Comparison of ENCODE assay signal across 8 mouse cellular contexts in genomic region chr16:93780660-93781479, GRCm38 (mm10). TPM values are rescaled to one million over a fixed set of nuclear protein-coding genes. Genes with fewer than 3 reads are reported as not detected.
DNase-seq lines count a peak whose midpoint lies in the region; ATAC-seq lines count a peak whose summit lies in the region.

No protein-coding gene starts in this region.

- H3K9ac ChIP-seq in neural tube, embryonic 15.5 days (replicated peaks): no peak overlapping the region

- no peaks in the 10 kb centered on the region for H3K9me3 ChIP-seq in neural tube, embryonic 15.5 days (replicated peaks)

- no peak overlapping the region for H3K27ac ChIP-seq in neural tube, embryonic 15.5 days (replicated peaks)

- no peaks in the 10 kb centered on the region for H3K4me1 ChIP-seq in neural tube, embryonic 15.5 days

- no peak overlapping the region for H3K4me3 ChIP-seq in neural tube, embryonic 15.5 days (replicated peaks)

- peak; percentile 46 to 64 for DNase-seq in frontal cortex, adult 2 months (ENCODE audit: extremely low spot score in 1 of 2, low spot score in 1 of 2)
- no peak for DNase-seq in frontal cortex, postnatal 25 days (ENCODE audit: low spot score in 2 of 2)
- DNase-seq in B cell, adult 2 months: peak; percentile 55 to 59
- peak; percentile 34 for DNase-seq in lung, postnatal 14 days
- no peak for DNase-seq in cerebellum, postnatal 14 days

- H3K4me2 ChIP-seq in neural tube, embryonic 15.5 days: no peak overlapping the region

- peak; percentile 79 for ATAC-seq in erythroblast, adult 5-6 weeks (replicated peaks; ENCODE audit: low FRiP score, poor library complexity, severe bottlenecking)
- ATAC-seq in neural tube, embryonic 15.5 days (ENCODE audit: low FRiP score): no peak
- ATAC-seq in cerebellum, adult (ENCODE audit: insufficient number of reproducible peaks, low FRiP score, low TSS enrichment): no peak

- H3K36me3 ChIP-seq in neural tube, embryonic 15.5 days: peaks cover 63% of the 10 kb centered on the region

- H3K27me3 ChIP-seq in neural tube, embryonic 15.5 days (replicated peaks): no peaks in the 10 kb centered on the region

- 65% methylated on average over 14 of the region's 14 CpGs for WGBS in neural tube, embryonic 15.5 days

RNA-seq across cellular contexts. Expression of gene Morc3, which starts 51.1 kb away (rescaled TPM):
- polyA plus RNA-seq in frontal cortex, adult 2 months (2012; rRNA removed): 22.1 and 24.6 TPM in 2 replicates
- total RNA-seq in erythroblast, adult 5-6 weeks (2015; ENCODE audit: low replicate concordance): 25.7 and 32.3 TPM in 2 replicates
- total RNA-seq in erythroblast, adult 5-6 weeks (2017; ENCODE audit: low replicate concordance): 55.5 and 63.2 TPM in 2 replicates
- 31.9 and 32.1 TPM in 2 replicates for polyA plus RNA-seq in neural tube, embryonic 15.5 days (2015; fragmentation: Nextera tagmentation; extraction: Ambion mirVana)

Comparison
In these comparisons a context has a peak if more than half of its experiments do, and no peak if none do; other contexts are left out.
1. DNase-seq: peak in frontal cortex, adult 2 months (2 of 2), B cell, adult 2 months (2 of 2) and lung, postnatal 14 days (single experiment); none in frontal cortex, postnatal 25 days (0 of 2) and cerebellum, postnatal 14 days (0 of 2).